Mouse (Mus musculus): ENCODE results near the gene Lgals2. TPM values are rescaled to one million over a fixed set of nuclear protein-coding genes. Genes with fewer than 3 reads are reported as not detected.

Gene Lgals2
- total RNA-seq, 2 experiments from 2014 or later = 0.62 to 0.64 TPM

Small RNA genes lying within 50 kb of the gene (microRNA-seq; reads per million reads assigned to microRNA genes)
- not detected for gene Mir6955

Other genes with a start within 250 kb of the Lgals2 start
- gene Elfn2, start 136.8 kb downstream of the Lgals2 start, total RNA-seq (2021) = 1 to 10 TPM; 1.4 to 2.5 TPM
- 10 to 100 TPM; 11.6 to 13.2 TPM for gene Mfng, start 82.1 kb downstream of the Lgals2 start, total RNA-seq (2021)
- 10 to 100 TPM; 14.8 to 18.3 TPM for gene Card10, start 52.5 kb downstream of the Lgals2 start, total RNA-seq (2021)
- gene Cdc42ep1, start 12.9 kb downstream of the Lgals2 start, total RNA-seq (2021) = 10 to 100 TPM; 34.1 to 41.0 TPM
- gene Gga1, start 21.7 kb upstream of the Lgals2 start, total RNA-seq (2021) = 10 to 100 TPM; 41.6 to 43.8 TPM
- under 1 TPM in 1 of 2 experiments, not detected in 1; 0.18 TPM for gene Gm49510, start 44.1 kb upstream of the Lgals2 start, total RNA-seq (2021)
- 1 to 10 TPM; 4.1 to 4.8 TPM for gene Sh3bp1, start 44.2 kb upstream of the Lgals2 start, total RNA-seq (2021)
- 1 to 10 TPM in 1 of 2 experiments, under 1 TPM in 1; 0.75 to 1.4 TPM for gene Pdxp, start 58.4 kb upstream of the Lgals2 start, total RNA-seq (2021)
- 100 to 1,000 TPM; 188 to 192 TPM for gene Lgals1, start 71.2 kb upstream of the Lgals2 start, total RNA-seq (2021)
- gene Nol12, start 79.4 kb upstream of the Lgals2 start, total RNA-seq (2021) = 10 to 100 TPM; 15.6 to 16.9 TPM
- gene Triobp, start 92.2 kb upstream of the Lgals2 start, total RNA-seq (2021) = 10 to 100 TPM; 36.0 to 39.8 TPM
- 10 to 100 TPM; 95.9 to 98.4 TPM for gene H1f0, start 172.9 kb upstream of the Lgals2 start, total RNA-seq (2021)
- not detected for gene Galr3, start 186.4 kb upstream of the Lgals2 start, total RNA-seq (2021)
- 1 to 10 TPM; 7.4 to 7.5 TPM for gene Ankrd54, start 207.4 kb upstream of the Lgals2 start, total RNA-seq (2021)
- 10 to 100 TPM; 68.9 to 71.5 TPM for gene Eif3l, start 219.7 kb upstream of the Lgals2 start, total RNA-seq (2021)

Measured in heart, postnatal 25 days (tissue).